Mouse (Mus musculus) lung, embryonic 16.5 days (tissue): ENCODE data around the gene Timd2. TPM values are rescaled to one million over a fixed set of nuclear protein-coding genes. Genes with fewer than 3 reads are reported as not detected.
"Not testable (repeated sequence)": the region's sequence is repeated elsewhere in the genome, so short reads cannot be mapped to it uniquely, and the experiment has no call there.

Experiments used
- ATAC-seq: fragments of 200-750 bp; cut with Nextera tagmentation; 2 replicates; pipeline ENCODE4 v1.8.0; 2017; ENCODE audit warnings: low read depth, mild to moderate bottlenecking, moderate library complexity
- H3K27ac ChIP-seq: fragments of 300-500 bp; sonication (generic); 2 replicates; pipeline ENCODE4 v1.5.1; 2014; ENCODE audit warnings: mild to moderate bottlenecking, control low read depth, low read length
- H3K27me3 ChIP-seq: fragments of 300-500 bp; sonication (generic); 2 replicates; pipeline ENCODE4 v1.6.1; 2014; ENCODE audit warnings: low read depth, low read length, mixed read lengths; ENCODE audit not compliant: control insufficient read depth, insufficient read depth
- H3K36me3 ChIP-seq: fragments of 300-500 bp; sonication (generic); 2 replicates; pipeline ENCODE4 v1.6.1; 2014; ENCODE audit warnings: low read length; ENCODE audit not compliant: control insufficient read depth, insufficient read depth
- H3K4me1 ChIP-seq: fragments of 300-500 bp; sonication (generic); replicated peaks from 2 replicates; pipeline ENCODE4 v1.6.1; 2014; ENCODE audit warnings: low read length, mixed read lengths; ENCODE audit not compliant: control insufficient read depth, insufficient read depth
- H3K4me2 ChIP-seq: fragments of 300-500 bp; sonication (generic); 2 replicates; pipeline ENCODE4 v1.6.1; 2014; ENCODE audit warnings: low read depth, low read length, control low read depth
- H3K4me3 ChIP-seq: fragments of 300-500 bp; sonication (generic); 2 replicates; pipeline ENCODE4 v1.5.1; 2014; ENCODE audit warnings: mild to moderate bottlenecking, low read length, control low read depth
- H3K9ac ChIP-seq: fragments of 300-500 bp; sonication (generic); 2 replicates; pipeline ENCODE4 v1.6.1; 2014; ENCODE audit warnings: low read length, control low read depth
- H3K9me3 ChIP-seq: fragments of 300-500 bp; sonication (generic); 2 replicates; pipeline ENCODE4 v1.6.1; 2016; ENCODE audit warnings: low read length; ENCODE audit not compliant: control insufficient read depth
- WGBS: fragments of 180-500 bp; shearing (Covaris S2); extraction: QIAGEN DNeasy Blood & Tissue Kit; methylation state at CpG from one replicate; pipeline ENCODE4 v1.1.7; 2014; 5-methylcytosine and 5-hydroxymethylcytosine counted together
- polyA plus RNA-seq: library from polyadenylated mRNA; unstranded; fragments of >200 nt; fragmentation: Nextera tagmentation; extraction: Ambion mirVana; gene quantifications from 2 replicates; pipeline ENCODE4 v1.2.1, GENCODE M21; 2015

Timd2 gene
- polyA plus RNA-seq, 1 experiment from 2014 or later = not detected

- H3K27me3 ChIP-seq = no peaks in the 10 kb centered on the region
- no peak overlapping the region for H3K9ac ChIP-seq
Observed at GRCm38 (mm10) chr11:46682842-46683241, 24.0 kb downstream of the Timd2 start.

GRCm38 (mm10) chr11:46667938-46668337 lies 38.9 kb downstream of the Timd2 start:
- 71% methylated on average over 2 of the region's 2 CpGs for WGBS
- Histone ChIP-seq H3K4me1 (no peaks in the 10 kb centered on the region), H3K9ac (no peak overlapping the region), H3K27ac (no peak overlapping the region), H3K4me3 (no peak overlapping the region), H3K36me3 (no peaks in the 10 kb centered on the region), H3K4me2 (no peak overlapping the region), H3K27me3 (no peaks in the 10 kb centered on the region), H3K9me3 (no peaks in the 10 kb centered on the region)
- ATAC-seq = no peak

More at GRCm38 (mm10) chr11:46682842-46683241, 24.0 kb downstream of the Timd2 start:
- H3K27ac ChIP-seq = no peak overlapping the region
- no peak overlapping the region for H3K4me3 ChIP-seq
- H3K4me2 ChIP-seq = no peak overlapping the region
- H3K36me3 ChIP-seq = no peaks in the 10 kb centered on the region
- no peaks in the 10 kb centered on the region for H3K4me1 ChIP-seq
- 35% methylated on average over 1 of the region's 1 CpGs for WGBS
- no peak for ATAC-seq
- no peaks in the 10 kb centered on the region for H3K9me3 ChIP-seq

GRCm38 (mm10) chr11:46667105-46667504 lies 39.8 kb downstream of the Timd2 start:
- Histone ChIP-seq H3K4me2 (no peak overlapping the region), H3K4me1 (no peaks in the 10 kb centered on the region), H3K9me3 (no peaks in the 10 kb centered on the region), H3K9ac (no peak overlapping the region), H3K36me3 (no peaks in the 10 kb centered on the region), H3K27me3 (no peaks in the 10 kb centered on the region), H3K4me3 (no peak overlapping the region), H3K27ac (no peak overlapping the region)
- no peak for ATAC-seq
- 93% methylated on average over 3 of the region's 3 CpGs for WGBS

GRCm38 (mm10) chr11:46665599-46666522 lies 41.0 kb downstream of the Timd2 start:
- Histone ChIP-seq H3K4me2 (no peak overlapping the region), H3K27ac (no peak overlapping the region), H3K9ac (no peak overlapping the region), H3K4me3 (no peak overlapping the region), H3K36me3 (no peaks in the 10 kb centered on the region), H3K9me3 (no peaks in the 10 kb centered on the region), H3K27me3 (no peaks in the 10 kb centered on the region), H3K4me1 (no peaks in the 10 kb centered on the region)
- 59% methylated on average over 6 of the region's 6 CpGs for WGBS
- ATAC-seq = 0 out of 2 replicates have a peak, but pooled peaks have one; percentile 36

- Histone ChIP-seq H3K4me3 (no peak overlapping the region), H3K36me3 (no peaks in the 10 kb centered on the region), H3K27me3 (no peaks in the 10 kb centered on the region), H3K4me2 (no peak overlapping the region), H3K27ac (no peak overlapping the region), H3K9ac (no peak overlapping the region), H3K4me1 (no peaks in the 10 kb centered on the region), H3K9me3 (no peaks in the 10 kb centered on the region)
- WGBS = 63% methylated on average over 4 of the region's 4 CpGs
- no peak for ATAC-seq
Observed at GRCm38 (mm10) chr11:46663215-46663614, 43.6 kb downstream of the Timd2 start.

GRCm38 (mm10) chr11:46652476-46652875 lies 54.4 kb downstream of the Timd2 start:
- ATAC-seq = no peak
- Histone ChIP-seq H3K36me3 (no peaks in the 10 kb centered on the region), H3K27me3 (no peaks in the 10 kb centered on the region), H3K27ac (no peak overlapping the region), H3K4me2 (no peak overlapping the region), H3K9ac (no peak overlapping the region), H3K4me3 (no peak overlapping the region), H3K4me1 (no peaks in the 10 kb centered on the region), H3K9me3 (no peaks in the 10 kb centered on the region)
- WGBS = 80% methylated on average over 3 of the region's 3 CpGs

GRCm38 (mm10) chr11:46649655-46650054 lies 57.2 kb downstream of the Timd2 start:
- H3K27me3 ChIP-seq, H3K9ac ChIP-seq, H3K9me3 ChIP-seq, ATAC-seq, H3K4me1 ChIP-seq, H3K36me3 ChIP-seq, H3K4me2 ChIP-seq, H3K27ac ChIP-seq, H3K4me3 ChIP-seq: not testable (repeated sequence)
- 48% methylated on average over 3 of the region's 3 CpGs for WGBS

GRCm38 (mm10) chr11:46644824-46645223 lies 62.0 kb downstream of the Timd2 start:
- H3K4me3 ChIP-seq = no peak overlapping the region
- no peak overlapping the region for H3K27ac ChIP-seq
- H3K9ac ChIP-seq = no peak overlapping the region
- no peaks in the 10 kb centered on the region for H3K27me3 ChIP-seq
- H3K9me3 ChIP-seq = no peaks in the 10 kb centered on the region
- H3K4me2 ChIP-seq = no peak overlapping the region
- no peak for ATAC-seq
- 61% methylated on average over 1 of the region's 1 CpGs for WGBS
- no peaks in the 10 kb centered on the region for H3K4me1 ChIP-seq
- no peaks in the 10 kb centered on the region for H3K36me3 ChIP-seq

- no peak overlapping the region for H3K4me3 ChIP-seq
- no peak overlapping the region for H3K27ac ChIP-seq
- no peak overlapping the region for H3K9ac ChIP-seq
- no peak for ATAC-seq
- no peak overlapping the region for H3K4me2 ChIP-seq
- no peaks in the 10 kb centered on the region for H3K27me3 ChIP-seq
- no peaks in the 10 kb centered on the region for H3K36me3 ChIP-seq
- no peaks in the 10 kb centered on the region for H3K9me3 ChIP-seq
- 60% methylated on average over 3 of the region's 3 CpGs for whole genome bisulfite sequencing
- H3K4me1 ChIP-seq = no peaks in the 10 kb centered on the region
Observed at GRCm38 (mm10) chr11:46636568-46636967, 70.3 kb downstream of the Timd2 start.
